Mouse (Mus musculus): Measurements from ENCODE around the gene Mtmr11.

GRCm38 (mm10) chr3:96178427-96178826 lies 16.6 kb downstream of the Mtmr11 start:
- no peak for TF ChIP-seq CTCF (IDR thresholded peaks at IDR 0.05; ENCODE audit: low read depth)
- TF ChIP-seq EP300 (IDR thresholded peaks at IDR 0.05; ENCODE audit: low read depth): no peak

Measured in heart, postnatal 0 days (tissue).